Mouse (Mus musculus) adrenal gland, adult 2 months (tissue): ENCODE results near the gene Mras. TPM values are rescaled to one million over a fixed set of nuclear protein-coding genes. Genes with fewer than 3 reads are reported as not detected.
A peak's percentile ranks its signal among the peaks of the same experiment; 100 is the strongest.

Experiments
- DNase-seq: peaks from one replicate; pipeline ENCODE4 v3.0.0; 2021
- polyA plus RNA-seq: library from polyadenylated mRNA; depleted of rRNA; stranded (reverse); fragments of >200 nt; gene quantifications from 2 replicates; pipeline ENCODE4 v1.2.3, GENCODE M21; 2012
- total RNA-seq, 2 experiments: library from RNA; stranded (reverse); gene quantifications; 2 replicates each; pipeline ENCODE4 v1.2.3; 2021

Mras gene
- total and polyA plus RNA-seq, 3 experiments: 33.1 to 61.1 (median 61.0) TPM

- DNase-seq: no peak
Measured at GRCm38 (mm10) chr9:99411785-99412184, 25.4 kb downstream of the Mras start.

- DNase-seq: no peak
Measured at GRCm38 (mm10) chr9:99411093-99411492, 26.1 kb downstream of the Mras start.

GRCm38 (mm10) chr9:99409280-99409679 lies 27.9 kb downstream of the Mras start:
- DNase-seq: no peak

GRCm38 (mm10) chr9:99401288-99401974 lies 35.8 kb downstream of the Mras start:
- no peak for DNase-seq

- DNase-seq: peak; percentile 69
Measured at GRCm38 (mm10) chr9:99400781-99401180, 36.4 kb downstream of the Mras start.

- no peak for DNase-seq
Measured at GRCm38 (mm10) chr9:99397056-99397815, 39.9 kb downstream of the Mras start.

GRCm38 (mm10) chr9:99394366-99394765 lies 42.8 kb downstream of the Mras start:
- peak; percentile 87 for DNase-seq

- no peak for DNase-seq
Measured at GRCm38 (mm10) chr9:99393146-99393545, 44.0 kb downstream of the Mras start.

- no peak for DNase-seq
Measured at GRCm38 (mm10) chr9:99391557-99391956, 45.6 kb downstream of the Mras start.

- DNase-seq: no peak
Measured at GRCm38 (mm10) chr9:99390716-99391115, 46.5 kb downstream of the Mras start.

- no peak for DNase-seq
Measured at GRCm38 (mm10) chr9:99390201-99390600, 47.0 kb downstream of the Mras start.

- DNase-seq: no peak
Measured at GRCm38 (mm10) chr9:99389506-99389905, 47.7 kb downstream of the Mras start.

GRCm38 (mm10) chr9:99388856-99389255 lies 48.3 kb downstream of the Mras start:
- peak; percentile 89 for DNase-seq

GRCm38 (mm10) chr9:99388078-99388477 lies 49.1 kb downstream of the Mras start:
- DNase-seq: no peak

- no peak for DNase-seq
Measured at GRCm38 (mm10) chr9:99382556-99382955, 54.6 kb downstream of the Mras start.

GRCm38 (mm10) chr9:99379194-99379593 lies 58.0 kb downstream of the Mras start:
- no peak for DNase-seq

GRCm38 (mm10) chr9:99376591-99377418 lies 60.4 kb downstream of the Mras start:
- peak; percentile 54 for DNase-seq

GRCm38 (mm10) chr9:99368431-99368830 lies 68.8 kb downstream of the Mras start:
- DNase-seq: no peak

GRCm38 (mm10) chr9:99365906-99366305 lies 71.3 kb downstream of the Mras start:
- DNase-seq: no peak

- no peak for DNase-seq
Measured at GRCm38 (mm10) chr9:99363076-99363475, 74.1 kb downstream of the Mras start.

GRCm38 (mm10) chr9:99361946-99362345 lies 75.2 kb downstream of the Mras start:
- no peak for DNase-seq

GRCm38 (mm10) chr9:99359012-99359411 lies 78.2 kb downstream of the Mras start:
- DNase-seq: no peak
